Mouse (Mus musculus) cerebellum, adult 2 months (tissue): ENCODE measurements at regions not wholly inside any gene's neighbourhood (a gene's known extent, or its start where the extent isn't known, plus 50 kb on each side); places are given as distances from the start of the nearest gene placed in this dataset.

Experiments used
- CTCF ChIP-seq: fragments of 200-500 bp; IDR thresholded peaks from 2 replicates; pipeline ENCODE4 v1.5.1; 2011; ENCODE audit warnings: low read depth, mild to moderate bottlenecking, control low read depth, low read length, moderate library complexity, borderline replicate concordance; ENCODE audit not compliant: insufficient read depth
- POLR2A ChIP-seq: fragments of 200-500 bp; IDR thresholded peaks from 2 replicates; pipeline ENCODE4 v1.6.1; 2011; ENCODE audit warnings: low read length, control low read depth, borderline replicate concordance; ENCODE audit not compliant: insufficient read depth

DNA sequence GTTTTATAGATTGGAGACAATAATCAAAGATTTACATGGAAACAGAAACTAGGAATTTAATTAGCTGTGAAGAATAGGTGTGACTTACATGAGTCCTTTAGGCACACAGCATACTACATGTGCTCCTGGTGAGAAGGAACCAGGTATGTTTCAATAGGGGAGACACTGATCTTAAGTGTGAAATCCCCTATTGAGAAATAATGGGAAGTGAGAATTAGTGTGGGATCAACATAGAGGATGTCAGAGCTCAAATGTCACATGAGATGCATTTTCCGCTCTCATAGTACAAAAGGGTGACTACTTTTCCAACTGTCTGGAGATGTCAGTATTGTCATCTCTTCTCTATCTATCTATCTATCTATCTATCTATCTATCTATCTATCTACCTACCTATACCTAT is 79.8 kb downstream of the Apip start:
- TF ChIP-seq CTCF (no peak), POLR2A (no peak)
